Mouse (Mus musculus) olfactory bulb, adult 2 months (tissue): Measurements from ENCODE around the gene Skiv2l. TPM values are rescaled to one million over a fixed set of nuclear protein-coding genes. Genes with fewer than 3 reads are reported as not detected.
"Not testable (repeated sequence)": the region's sequence is repeated elsewhere in the genome, so short reads cannot be mapped to it uniquely, and the experiment has no call there.

Experiments used
- H3K27ac ChIP-seq: fragments of 200-500 bp; 2 replicates; pipeline ENCODE4 v1.5.1; 2012; ENCODE audit warnings: low read depth, low read length; ENCODE audit not compliant: insufficient read depth
- H3K4me1 ChIP-seq: fragments of 200-500 bp; 2 replicates; pipeline ENCODE4 v1.6.1; 2012; ENCODE audit warnings: low read length; ENCODE audit not compliant: control insufficient read depth, insufficient read depth
- H3K4me3 ChIP-seq: fragments of 200-500 bp; 2 replicates; pipeline ENCODE4 v1.5.1; 2012; ENCODE audit warnings: mild to moderate bottlenecking, low read depth, low read length, moderate library complexity; ENCODE audit not compliant: insufficient read depth
- CTCF ChIP-seq: fragments of 200-500 bp; IDR thresholded peaks from 2 replicates; pipeline ENCODE4 v1.5.1; 2012; ENCODE audit warnings: low read depth, mild to moderate bottlenecking, low read length, moderate library complexity; ENCODE audit not compliant: insufficient read depth
- POLR2A ChIP-seq: fragments of 200-500 bp; IDR thresholded peaks from 2 replicates; pipeline ENCODE4 v1.6.1; 2012; ENCODE audit warnings: mild to moderate bottlenecking, low read depth, low read length, moderate library complexity; ENCODE audit not compliant: insufficient read depth
- WGBS: fragments of 180-500 bp; shearing (Covaris S2); methylation state at CpG from one replicate; pipeline ENCODE4 v1.1.7; 2018; 5-methylcytosine and 5-hydroxymethylcytosine counted together
- polyA plus RNA-seq: library from polyadenylated mRNA; stranded (reverse); fragments of >200 nt; gene quantifications from 2 replicates; pipeline ENCODE4 v1.2.4, GENCODE M21; 2012; ENCODE audit warnings: low replicate concordance; ENCODE audit not compliant: missing spikeins, insufficient read depth, insufficient read length

Gene Skiv2l
- polyA plus RNA-seq, 1 experiment: not detected

- H3K27ac ChIP-seq: no peak overlapping the region
- H3K4me1 ChIP-seq: peaks cover 21% of the 10 kb centered on the region
- 39% methylated on average over 43 of the region's 43 CpGs for WGBS
- TF ChIP-seq POLR2A (no peak), CTCF (no peak)
- H3K4me3 ChIP-seq: peak overlapping the region; percentile 86
Measured at GRCm38 (mm10) chr17:34837464-34838324, 12.3 kb downstream of the Skiv2l start.

GRCm38 (mm10) chr17:34836856-34837221, 13.2 kb downstream of the Skiv2l start, which contains the start of the genes Stk19 and Dxo:
Gene Stk19 (minus strand): TSS chr17:34836945.
Gene Dxo (plus strand): TSS chr17:34837019.
- Histone ChIP-seq H3K27ac (peak within 1 kb of the TSS; percentile 60), H3K4me3 (peak within 1 kb of the TSS; percentile 86), H3K4me1 (peaks cover 21% of the 10 kb centered on the region)
- TF ChIP-seq POLR2A: peak; percentile 76
- TF ChIP-seq CTCF: no peak
- under 1% methylated on average over 40 of the region's 40 CpGs for WGBS

- Histone ChIP-seq H3K4me3 (peak overlapping the region; percentile 86), H3K4me1 (peaks cover 21% of the 10 kb centered on the region), H3K27ac (peak overlapping the region; percentile 60; the same call in 1 of the 2 replicates)
- 3% methylated on average over 48 of the region's 48 CpGs for WGBS
- TF ChIP-seq POLR2A (no peak), CTCF (no peak)
Measured at GRCm38 (mm10) chr17:34836155-34836855, 13.7 kb downstream of the Skiv2l start.

GRCm38 (mm10) chr17:34830776-34831175, 19.2 kb downstream of the Skiv2l start:
- WGBS: 93% methylated on average over 1 of the region's 1 CpGs
- H3K4me1 ChIP-seq, H3K4me3 ChIP-seq, H3K27ac ChIP-seq: not testable (repeated sequence)

- WGBS: 81% methylated on average over 7 of the region's 7 CpGs
- Histone ChIP-seq H3K4me3 (no peak overlapping the region), H3K4me1 (no peaks in the 10 kb centered on the region), H3K27ac (no peak overlapping the region)
- TF ChIP-seq CTCF: no peak
- TF ChIP-seq POLR2A: no peak
Measured at GRCm38 (mm10) chr17:34814818-34815370, 35.1 kb downstream of the Skiv2l start.

GRCm38 (mm10) chr17:34813747-34814146, 36.3 kb downstream of the Skiv2l start:
- TF ChIP-seq CTCF: peak; percentile 71

GRCm38 (mm10) chr17:34811275-34811674, 38.7 kb downstream of the Skiv2l start:
- TF ChIP-seq POLR2A (no peak), CTCF (no peak)
- Histone ChIP-seq H3K4me1 (no peaks in the 10 kb centered on the region), H3K27ac (no peak overlapping the region), H3K4me3 (no peak overlapping the region)
- WGBS: 78% methylated on average over 15 of the region's 15 CpGs

More at GRCm38 (mm10) chr17:34813747-34814146, 36.3 kb downstream of the Skiv2l start:
- not testable (repeated sequence) for H3K4me3 ChIP-seq, H3K27ac ChIP-seq, H3K4me1 ChIP-seq
- 66% methylated on average over 12 of the region's 12 CpGs for WGBS

GRCm38 (mm10) chr17:34810811-34811210, 39.2 kb downstream of the Skiv2l start:
- H3K4me3 ChIP-seq, H3K27ac ChIP-seq, H3K4me1 ChIP-seq: not testable (repeated sequence)
- WGBS: 88% methylated on average over 8 of the region's 8 CpGs

GRCm38 (mm10) chr17:34810411-34810810, 39.6 kb downstream of the Skiv2l start:
- not testable (repeated sequence) for H3K4me1 ChIP-seq, H3K27ac ChIP-seq, H3K4me3 ChIP-seq
- WGBS: 90% methylated on average over 5 of the region's 5 CpGs
